Mouse (Mus musculus) thymus, postnatal 25 days (tissue): ENCODE measurements at regions not wholly inside any gene's neighbourhood (a gene's known extent, or its start where the extent isn't known, plus 50 kb on each side); places are given as distances from the start of the nearest gene placed in this dataset.

Experiments
- DNase-seq: peaks from one replicate; pipeline ENCODE4 v3.0.0; 2022

- DNase-seq = no peak
These were observed 68.2 kb upstream of the Fndc3a start for GRCm38 (mm10) chr14:72777927-72778560.

- no peak for DNase-seq
These were observed 60.4 kb upstream of the Fndc3a start for GRCm38 (mm10) chr14:72770237-72770636.

- DNase-seq = no peak
These were observed 50.3 kb upstream of the Fndc3a start for GRCm38 (mm10) chr14:72760123-72760522.
